Mouse (Mus musculus): Measurements from ENCODE around the gene Prn.

DNA sequence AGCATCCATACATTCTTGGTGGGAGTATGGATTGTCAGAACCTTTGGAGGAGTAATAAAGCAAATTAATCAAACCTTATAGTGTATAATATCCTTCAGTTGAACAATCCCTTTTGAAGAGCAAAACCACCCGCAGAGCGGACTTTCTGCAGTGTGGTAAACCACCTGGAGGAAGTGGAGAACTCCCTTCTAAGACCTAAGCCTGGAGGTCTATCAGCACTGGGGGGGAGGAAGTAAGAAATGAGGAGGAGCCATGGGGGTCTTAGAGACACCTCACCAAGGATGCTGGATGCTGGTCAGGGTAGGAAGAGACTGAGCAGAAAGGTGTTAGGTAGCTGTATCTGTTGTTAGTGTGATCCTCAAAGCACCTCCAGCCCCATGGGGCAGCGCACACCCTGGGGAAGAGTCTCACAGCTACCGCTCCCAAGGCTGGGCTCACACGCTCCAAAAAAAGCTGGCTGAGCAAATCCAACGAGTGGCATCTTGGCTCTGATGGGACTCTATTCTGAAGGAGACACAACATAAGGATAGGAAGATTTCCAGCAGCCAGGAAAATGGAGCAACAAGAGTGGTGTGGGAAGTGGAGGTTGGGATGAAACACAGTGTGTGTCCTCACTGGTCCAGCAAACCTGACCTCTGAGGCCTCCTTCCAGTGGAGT is 23.1 kb upstream of the Prn start:
- TF ChIP-seq POLR2A (IDR thresholded peaks at IDR 0.05; ENCODE audit: borderline replicate concordance, extremely low read depth, low read depth, low read length) = no peak
- no peak for TF ChIP-seq CTCF (IDR thresholded peaks at IDR 0.05; ENCODE audit: insufficient read depth, low read length)

Data from lung, adult 2 months (tissue).